Mouse (Mus musculus) cerebellum, adult 2 months (tissue): ENCODE measurements at regions not wholly inside any gene's neighbourhood (a gene's known extent, or its start where the extent isn't known, plus 50 kb on each side); places are given as distances from the start of the nearest gene placed in this dataset.
A peak's percentile ranks its signal among the peaks of the same experiment; 100 is the strongest.

Experiments used
- DNase-seq, 2 experiments: peaks; one replicate each; pipeline ENCODE4 v3.0.0; 2021
- H3K27ac ChIP-seq: fragments of 200-500 bp; 2 replicates; pipeline ENCODE4 v1.5.1; 2012; ENCODE audit warnings: low read length, control low read depth, inconsistent platforms; ENCODE audit not compliant: insufficient read depth
- H3K27me3 ChIP-seq: fragments of 200-500 bp; 2 replicates; pipeline ENCODE4 v1.6.1; 2012; ENCODE audit warnings: inconsistent platforms, mild to moderate bottlenecking, low read length, moderate library complexity; ENCODE audit not compliant: control insufficient read depth, insufficient read depth
- H3K4me1 ChIP-seq: fragments of 200-500 bp; 2 replicates; pipeline ENCODE4 v1.6.1; 2011; ENCODE audit warnings: low read length; ENCODE audit not compliant: control insufficient read depth, insufficient read depth
- H3K4me3 ChIP-seq: fragments of 200-500 bp; replicated peaks from 2 replicates; pipeline ENCODE3; 2011; ENCODE audit warnings: mild to moderate bottlenecking, low read depth, low read length, control low read depth; ENCODE audit not compliant: insufficient read depth
- CTCF ChIP-seq: fragments of 200-500 bp; IDR thresholded peaks from 2 replicates; pipeline ENCODE4 v1.5.1; 2011; ENCODE audit warnings: low read depth, mild to moderate bottlenecking, control low read depth, low read length, moderate library complexity, borderline replicate concordance; ENCODE audit not compliant: insufficient read depth
- POLR2A ChIP-seq: fragments of 200-500 bp; IDR thresholded peaks from 2 replicates; pipeline ENCODE4 v1.6.1; 2011; ENCODE audit warnings: low read length, control low read depth, borderline replicate concordance; ENCODE audit not compliant: insufficient read depth
- WGBS: fragments of 180-500 bp; shearing (Covaris S2); methylation state at CpG from one replicate; pipeline ENCODE4 v1.1.7; 2018; 5-methylcytosine and 5-hydroxymethylcytosine counted together

DNA sequence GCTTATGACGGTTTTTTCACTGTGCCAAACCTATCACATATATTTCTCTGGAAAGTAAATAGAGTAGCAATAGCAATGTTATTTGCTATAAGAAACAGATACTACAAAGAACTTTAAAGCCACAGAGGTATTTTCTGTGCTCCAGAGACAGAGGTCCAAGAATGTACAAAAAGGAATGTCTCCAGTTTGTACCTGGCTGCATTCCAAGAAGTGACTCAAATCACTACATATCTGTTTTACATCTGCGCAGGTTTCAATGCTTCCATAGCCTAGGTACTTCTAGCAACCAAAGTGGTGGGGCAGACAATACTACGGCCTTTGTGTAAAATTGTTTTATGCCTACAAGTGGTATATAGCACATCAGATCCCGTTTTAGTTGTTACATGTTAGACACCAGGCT is 620.7 kb upstream of the Klf6 start:
- H3K27ac ChIP-seq: no peak overlapping the region
- no peak for DNase-seq
- no peak overlapping the region for H3K4me3 ChIP-seq
- no peaks in the 10 kb centered on the region for H3K27me3 ChIP-seq
- no peaks in the 10 kb centered on the region for H3K4me1 ChIP-seq
- TF ChIP-seq POLR2A (no peak), CTCF (no peak)
- WGBS: 85% methylated on average over 4 of the region's 4 CpGs

DNA sequence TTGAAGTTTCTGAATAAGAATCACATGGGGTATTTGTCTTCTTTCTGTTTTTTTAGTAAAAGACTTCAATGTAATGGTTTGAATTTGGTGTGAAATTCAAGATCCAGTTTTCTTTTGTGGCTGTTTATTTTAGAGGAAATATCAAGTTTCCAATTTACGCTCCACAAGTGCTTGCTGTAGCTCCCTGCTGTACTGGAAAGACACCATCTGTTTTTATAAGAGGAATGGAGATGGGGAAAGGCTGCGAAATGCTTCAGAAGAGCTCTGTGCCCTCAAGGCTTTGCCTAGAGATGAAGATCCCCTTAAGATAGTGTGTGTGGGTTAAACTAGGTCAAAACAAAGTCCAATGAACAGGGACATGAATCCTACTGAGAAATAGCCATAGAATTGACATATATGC is 618.5 kb upstream of the Klf6 start:
- Histone ChIP-seq H3K4me3 (no peak overlapping the region), H3K27ac (no peak overlapping the region), H3K27me3 (no peaks in the 10 kb centered on the region), H3K4me1 (no peaks in the 10 kb centered on the region)
- 39% methylated on average over 2 of the region's 2 CpGs for WGBS
- DNase-seq: no peak
- TF ChIP-seq CTCF (no peak), POLR2A (no peak)

DNA sequence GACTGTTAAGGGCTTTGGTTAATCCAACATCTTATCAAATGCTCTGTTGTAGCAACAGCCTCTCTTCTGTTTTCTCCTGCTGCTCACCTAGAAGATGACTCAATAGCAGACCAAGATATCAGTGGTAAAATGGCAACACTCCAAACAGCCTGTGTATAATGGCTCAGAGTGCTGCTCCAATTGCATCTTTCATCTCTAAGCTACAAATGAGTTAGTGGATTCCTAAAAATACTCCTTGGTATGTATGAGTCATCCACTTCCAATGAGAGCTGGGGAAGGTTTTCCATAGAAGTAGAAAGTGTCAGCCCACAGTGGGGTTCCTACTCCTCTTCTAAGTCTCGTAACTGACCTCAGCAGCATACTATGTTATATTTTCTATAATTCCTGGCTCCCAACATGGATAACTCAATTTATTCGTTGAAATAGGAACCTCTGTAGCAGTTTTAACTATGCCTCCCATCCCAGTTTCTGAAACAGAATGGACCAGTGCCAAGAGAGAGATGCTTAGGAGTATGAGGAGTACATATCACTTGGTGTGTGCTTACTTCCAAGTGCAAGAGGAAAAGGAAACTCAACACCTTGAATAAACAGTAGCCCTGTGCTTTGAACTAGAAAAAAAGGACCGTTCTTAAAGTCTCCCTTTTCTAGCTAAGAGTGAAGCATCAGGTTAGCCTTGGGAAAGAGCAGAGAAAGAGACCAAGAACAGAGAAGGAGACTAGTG is 612.5 kb upstream of the Klf6 start:
- DNase-seq: peak in 1 of 2 experiments; percentile 31
- Histone ChIP-seq H3K4me3 (no peak overlapping the region), H3K4me1 (no peaks in the 10 kb centered on the region), H3K27me3 (no peaks in the 10 kb centered on the region), H3K27ac (no peak overlapping the region)
- 45% methylated on average over 3 of the region's 3 CpGs for WGBS
- TF ChIP-seq CTCF (no peak), POLR2A (no peak)

DNA sequence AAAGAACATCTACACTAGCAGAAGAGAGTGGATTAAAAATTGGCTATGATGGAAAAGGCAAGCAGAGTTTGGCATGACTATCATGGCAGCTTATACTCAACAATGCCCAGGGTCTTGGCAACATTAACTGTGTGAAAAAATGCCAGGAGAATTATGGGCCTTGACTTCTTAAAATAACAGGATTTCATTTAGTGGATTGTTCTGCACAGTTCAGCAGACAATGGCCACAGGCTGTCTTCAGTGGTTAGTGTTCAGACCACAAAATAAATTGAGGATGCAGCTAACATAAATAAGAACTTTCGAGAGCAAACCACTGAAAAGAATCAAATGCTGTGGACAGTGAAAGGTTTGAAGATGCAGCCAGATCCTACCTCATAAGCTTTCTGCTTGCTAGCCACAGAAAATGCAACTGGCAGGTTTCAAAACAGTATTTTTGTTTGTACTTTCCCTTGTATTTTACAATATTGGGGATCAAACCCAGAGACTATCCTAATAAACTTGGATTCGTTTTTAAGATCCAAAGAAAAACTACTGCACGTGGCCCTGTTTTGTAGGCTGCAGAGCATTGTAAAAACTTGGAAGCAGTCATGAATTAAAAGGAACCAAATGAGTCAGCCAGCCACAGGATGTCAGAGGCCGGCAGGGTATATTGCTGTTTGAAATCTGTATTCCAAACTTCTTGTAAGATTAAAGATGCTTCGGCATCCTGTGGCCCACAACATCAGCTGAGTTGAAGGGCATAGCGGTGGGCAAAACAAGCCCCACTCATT is 603.2 kb upstream of the Klf6 start:
- Histone ChIP-seq H3K27ac (no peak overlapping the region), H3K4me3 (no peak overlapping the region), H3K4me1 (no peaks in the 10 kb centered on the region), H3K27me3 (no peaks in the 10 kb centered on the region)
- DNase-seq: peak in 1 of 2 experiments; percentile 45
- TF ChIP-seq POLR2A: no peak
- no peak for TF ChIP-seq CTCF
- WGBS: 43% methylated on average over 6 of the region's 6 CpGs

DNA sequence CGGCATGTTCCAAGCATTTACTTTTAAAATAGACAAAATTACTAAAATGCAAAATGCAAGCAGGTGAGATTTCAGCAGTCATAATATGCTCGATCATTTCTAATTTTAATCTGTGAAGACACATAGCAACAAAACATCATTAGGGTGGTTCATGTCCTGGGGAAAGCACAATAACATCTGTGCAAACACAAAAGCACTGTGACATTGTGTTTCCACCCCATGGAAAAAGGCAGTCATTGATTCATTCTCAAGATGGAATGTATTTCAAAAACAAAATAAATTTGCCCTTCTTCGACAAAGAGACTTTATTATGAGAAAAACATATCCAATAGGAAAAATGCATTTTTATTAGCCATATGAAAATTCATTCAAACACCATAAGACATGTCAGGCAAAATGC is 601.5 kb upstream of the Klf6 start:
- Histone ChIP-seq H3K27ac (no peak overlapping the region), H3K4me3 (no peak overlapping the region), H3K4me1 (no peaks in the 10 kb centered on the region), H3K27me3 (no peaks in the 10 kb centered on the region)
- 83% methylated on average over 3 of the region's 3 CpGs for WGBS
- DNase-seq: no peak
- TF ChIP-seq CTCF: no peak
- no peak for TF ChIP-seq POLR2A

DNA sequence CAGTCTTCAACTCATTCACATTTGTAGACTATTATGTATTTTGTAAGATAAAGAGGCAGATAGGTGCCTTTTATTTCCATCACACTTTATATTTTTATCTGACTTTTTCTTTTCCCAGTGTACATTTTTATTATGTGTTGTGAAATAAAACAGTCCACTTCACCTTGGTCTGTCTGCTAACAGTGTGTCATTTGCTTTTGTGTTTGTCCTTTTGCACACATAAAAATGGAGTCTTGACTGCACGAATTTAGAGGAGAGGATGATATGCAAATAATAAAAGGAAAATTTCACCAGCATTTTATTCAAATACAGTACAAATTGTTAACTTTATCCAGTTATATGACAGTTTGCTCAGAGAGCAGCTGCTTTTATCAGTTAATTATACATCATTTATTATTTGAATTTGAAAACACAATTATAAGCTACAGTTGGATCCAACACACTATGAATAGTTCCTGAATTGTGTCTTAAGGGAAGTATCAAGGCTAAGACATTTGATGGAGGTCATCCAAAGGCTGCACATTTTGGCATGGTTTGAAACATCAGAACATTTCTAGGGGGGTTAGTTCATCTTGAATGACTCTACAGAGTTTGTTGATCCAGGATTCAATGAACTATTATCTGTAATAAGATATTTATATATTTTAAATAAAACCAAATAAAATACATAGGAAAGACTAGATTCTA is 588.6 kb upstream of the Klf6 start:
- Histone ChIP-seq H3K4me1 (no peaks in the 10 kb centered on the region), H3K27me3 (no peaks in the 10 kb centered on the region), H3K4me3 (no peak overlapping the region), H3K27ac (no peak overlapping the region)
- TF ChIP-seq CTCF (no peak), POLR2A (no peak)
- WGBS: 61% methylated on average over 1 of the region's 1 CpGs
- DNase-seq: no peak

DNA sequence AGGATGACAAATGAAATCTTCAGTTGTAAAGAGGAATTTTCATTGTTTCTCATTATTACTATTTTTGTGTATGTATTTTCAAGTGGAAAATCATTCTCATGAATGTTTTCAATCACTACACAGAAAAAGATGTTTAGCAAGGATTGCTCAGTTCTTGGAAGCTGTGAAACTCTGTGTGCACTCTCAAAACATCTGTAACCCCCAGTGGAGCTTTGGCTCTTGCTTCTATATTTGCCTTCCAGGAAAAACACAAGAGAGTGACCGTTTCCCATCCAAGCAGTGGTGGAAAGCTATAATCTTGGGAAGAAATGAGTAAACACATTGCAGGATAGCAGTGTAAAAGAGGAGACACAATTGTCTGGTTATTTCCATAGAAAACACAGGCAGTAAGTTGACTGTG is 584.7 kb upstream of the Klf6 start:
- TF ChIP-seq POLR2A (no peak), CTCF (no peak)
- no peak for DNase-seq
- Histone ChIP-seq H3K4me3 (no peak overlapping the region), H3K27ac (no peak overlapping the region), H3K27me3 (no peaks in the 10 kb centered on the region), H3K4me1 (no peaks in the 10 kb centered on the region)
- 46% methylated on average over 1 of the region's 1 CpGs for WGBS
